Mouse (Mus musculus): Measurements from ENCODE around the gene Irak3.

GRCm38 (mm10) chr10:120201131-120201921 lies 604 bp downstream of the Irak3 start, which contains the start of gene Tmbim4:
- no peak; the same call in 1 of the 2 replicates for TF ChIP-seq POLR2A (IDR thresholded peaks at IDR 0.05; ENCODE audit: low read depth, low read length)
- TF ChIP-seq CTCF (IDR thresholded peaks at IDR 0.05; ENCODE audit: extremely low read depth, insufficient read depth, insufficient read length, insufficient replicate concordance), result no peak

All from spleen, adult 2 months (tissue).